Mouse (Mus musculus) liver, embryonic 11.5 days (tissue): ENCODE results near the gene Mecom. TPM values are rescaled to one million over a fixed set of nuclear protein-coding genes. Genes with fewer than 3 reads are reported as not detected.

Experiments used
- ATAC-seq: fragments of 200-750 bp; cut with Nextera tagmentation; replicated peaks from 2 replicates; pipeline ENCODE4 v1.8.0; 2017; ENCODE audit warnings: moderate number of reproducible peaks, mild to moderate bottlenecking, moderate TSS enrichment, moderate library complexity; ENCODE audit not compliant: low FRiP score
- DNase-seq: peaks from one replicate; pipeline ENCODE4 v3.0.0-alpha.2; 2017; ENCODE audit warnings: low spot score
- H3K27ac ChIP-seq: fragments of 300-500 bp; sonication (generic); 2 replicates; pipeline ENCODE4 v1.5.1; 2014; ENCODE audit warnings: mild to moderate bottlenecking, low read depth, low read length, control low read depth
- H3K27me3 ChIP-seq: fragments of 300-500 bp; sonication (generic); replicated peaks from 2 replicates; pipeline ENCODE4 v1.6.1; 2014; ENCODE audit warnings: low read length, mixed read lengths; ENCODE audit not compliant: control insufficient read depth, insufficient read depth
- H3K36me3 ChIP-seq: fragments of 300-500 bp; sonication (generic); 2 replicates; pipeline ENCODE4 v1.6.1; 2014; ENCODE audit warnings: mild to moderate bottlenecking, low read length, moderate library complexity, mixed read lengths; ENCODE audit not compliant: control insufficient read depth, insufficient read depth
- H3K4me1 ChIP-seq: fragments of 300-500 bp; sonication (generic); replicated peaks from 2 replicates; pipeline ENCODE4 v1.6.1; 2014; ENCODE audit warnings: low read length, mixed read lengths; ENCODE audit not compliant: control insufficient read depth, insufficient read depth
- H3K4me2 ChIP-seq: fragments of 300-500 bp; sonication (generic); 2 replicates; pipeline ENCODE4 v1.6.1; 2014; ENCODE audit warnings: mild to moderate bottlenecking, control low read depth, moderate library complexity
- H3K4me3 ChIP-seq: fragments of 300-500 bp; sonication (generic); 2 replicates; pipeline ENCODE4 v1.5.1; 2014; ENCODE audit warnings: low read depth, low read length, control low read depth
- H3K9ac ChIP-seq: fragments of 300-500 bp; sonication (generic); 2 replicates; pipeline ENCODE4 v1.6.1; 2014; ENCODE audit warnings: low read depth, low read length, control low read depth
- H3K9me3 ChIP-seq: fragments of 300-500 bp; sonication (generic); 2 replicates; pipeline ENCODE4 v1.6.1; 2016; ENCODE audit warnings: low read length, inconsistent platforms, mixed read lengths; ENCODE audit not compliant: control insufficient read depth
- WGBS: fragments of 180-500 bp; shearing (Covaris S2); extraction: QIAGEN DNeasy Blood & Tissue Kit; methylation state at CpG from one replicate; pipeline ENCODE4 v1.1.7; 2014; 5-methylcytosine and 5-hydroxymethylcytosine counted together
- polyA plus RNA-seq: library from polyadenylated mRNA; unstranded; fragments of >200 nt; fragmentation: Nextera tagmentation; extraction: Ambion mirVana; gene quantifications from 2 replicates; pipeline ENCODE4 v1.2.1, GENCODE M21; 2014

Mecom gene
- polyA plus RNA-seq, 1 experiment from 2014 or later, result 6.9 TPM

GRCm38 (mm10) chr3:30464497-30464896, 83.3 kb downstream of the Mecom start:
- H3K9ac ChIP-seq, result no peak overlapping the region
- no peaks in the 10 kb centered on the region for H3K27me3 ChIP-seq
- no peak for ATAC-seq
- no peaks in the 10 kb centered on the region for H3K4me1 ChIP-seq
- no peaks in the 10 kb centered on the region for H3K36me3 ChIP-seq
- DNase-seq, result no peak
- H3K4me2 ChIP-seq, result no peak overlapping the region
- no peak overlapping the region for H3K4me3 ChIP-seq
- no peaks in the 10 kb centered on the region for H3K9me3 ChIP-seq
- WGBS, result 89% methylated on average over 3 of the region's 3 CpGs
- no peak overlapping the region for H3K27ac ChIP-seq

- 88% methylated on average over 2 of the region's 2 CpGs for WGBS
- Histone ChIP-seq H3K4me1 (no peaks in the 10 kb centered on the region), H3K36me3 (no peaks in the 10 kb centered on the region), H3K27ac (no peak overlapping the region), H3K9me3 (no peaks in the 10 kb centered on the region), H3K4me3 (no peak overlapping the region), H3K9ac (no peak overlapping the region), H3K27me3 (no peaks in the 10 kb centered on the region), H3K4me2 (no peak overlapping the region)
- DNase-seq, result no peak
- no peak for ATAC-seq
Measured at GRCm38 (mm10) chr3:30461831-30462230, 86.0 kb downstream of the Mecom start.

- no peak overlapping the region for H3K4me2 ChIP-seq
- H3K27me3 ChIP-seq, result no peaks in the 10 kb centered on the region
- no peaks in the 10 kb centered on the region for H3K9me3 ChIP-seq
- no peaks in the 10 kb centered on the region for H3K36me3 ChIP-seq
- H3K27ac ChIP-seq, result no peak overlapping the region
- H3K9ac ChIP-seq, result no peak overlapping the region
- no peak overlapping the region for H3K4me3 ChIP-seq
- 82% methylated on average over 9 of the region's 9 CpGs for WGBS
- ATAC-seq (no peak), DNase-seq (no peak)
- no peaks in the 10 kb centered on the region for H3K4me1 ChIP-seq
Measured at GRCm38 (mm10) chr3:30460890-30461578, 86.8 kb downstream of the Mecom start.

GRCm38 (mm10) chr3:30459626-30460025, 88.2 kb downstream of the Mecom start:
- H3K9ac ChIP-seq, result no peak overlapping the region
- no peak overlapping the region for H3K4me3 ChIP-seq
- ATAC-seq (no peak), DNase-seq (no peak)
- no peaks in the 10 kb centered on the region for H3K4me1 ChIP-seq
- no peaks in the 10 kb centered on the region for H3K36me3 ChIP-seq
- no peak overlapping the region for H3K27ac ChIP-seq
- H3K4me2 ChIP-seq, result no peak overlapping the region
- no peaks in the 10 kb centered on the region for H3K9me3 ChIP-seq
- WGBS, result 88% methylated on average over 4 of the region's 4 CpGs
- no peaks in the 10 kb centered on the region for H3K27me3 ChIP-seq

GRCm38 (mm10) chr3:30457975-30458678, 89.7 kb downstream of the Mecom start:
- H3K9ac ChIP-seq, result no peak overlapping the region
- H3K27me3 ChIP-seq, result no peaks in the 10 kb centered on the region
- no peaks in the 10 kb centered on the region for H3K9me3 ChIP-seq
- no peaks in the 10 kb centered on the region for H3K36me3 ChIP-seq
- no peaks in the 10 kb centered on the region for H3K4me1 ChIP-seq
- ATAC-seq (no peak), DNase-seq (no peak)
- H3K4me3 ChIP-seq, result no peak overlapping the region
- no peak overlapping the region for H3K27ac ChIP-seq
- no peak overlapping the region for H3K4me2 ChIP-seq
- 35% methylated on average over 9 of the region's 9 CpGs for WGBS

GRCm38 (mm10) chr3:30455902-30456301, 91.9 kb downstream of the Mecom start:
- H3K4me3 ChIP-seq, result no peak overlapping the region
- no peak for DNase-seq
- H3K27ac ChIP-seq, result no peak overlapping the region
- H3K36me3 ChIP-seq, result no peaks in the 10 kb centered on the region
- no peaks in the 10 kb centered on the region for H3K27me3 ChIP-seq
- 71% methylated on average over 8 of the region's 8 CpGs for WGBS
- no peaks in the 10 kb centered on the region for H3K4me1 ChIP-seq
- no peak overlapping the region for H3K4me2 ChIP-seq
- H3K9me3 ChIP-seq, result no peaks in the 10 kb centered on the region
- no peak for ATAC-seq
- no peak overlapping the region for H3K9ac ChIP-seq

- Histone ChIP-seq H3K27me3 (no peaks in the 10 kb centered on the region), H3K36me3 (no peaks in the 10 kb centered on the region), H3K4me3 (no peak overlapping the region), H3K4me1 (no peaks in the 10 kb centered on the region), H3K4me2 (no peak overlapping the region), H3K27ac (no peak overlapping the region), H3K9me3 (no peaks in the 10 kb centered on the region), H3K9ac (no peak overlapping the region)
- ATAC-seq, result no peak
- DNase-seq, result no peak
- whole genome bisulfite sequencing, result 72% methylated on average over 15 of the region's 15 CpGs
Measured at GRCm38 (mm10) chr3:30453546-30454455, 94.0 kb downstream of the Mecom start.

GRCm38 (mm10) chr3:30453046-30453445, 94.8 kb downstream of the Mecom start:
- ATAC-seq, result no peak
- H3K9me3 ChIP-seq, result no peaks in the 10 kb centered on the region
- WGBS, result 91% methylated on average over 6 of the region's 6 CpGs

More at GRCm38 (mm10) chr3:30453046-30453445, 94.8 kb downstream of the Mecom start:
- Histone ChIP-seq H3K4me3 (no peak overlapping the region), H3K27me3 (no peaks in the 10 kb centered on the region), H3K36me3 (no peaks in the 10 kb centered on the region), H3K4me2 (no peak overlapping the region), H3K4me1 (no peaks in the 10 kb centered on the region), H3K9ac (no peak overlapping the region), H3K27ac (no peak overlapping the region)
- DNase-seq, result no peak
